Mouse (Mus musculus): Measurements from ENCODE around the gene Stoml1. TPM values are rescaled to one million over a fixed set of nuclear protein-coding genes. Genes with fewer than 3 reads are reported as not detected.
A peak's percentile ranks its signal among the peaks of the same experiment; 100 is the strongest.

The Stoml1 gene
- total and polyA plus RNA-seq, 3 experiments = 6.4 to 8.7 TPM; not detected in 1

GRCm38 (mm10) chr9:58232374-58232773 is 20.6 kb upstream of the Stoml1 start (continued):
- TF ChIP-seq MXI1 (IDR thresholded peaks at IDR 0.05; ENCODE audit: low read depth, low read length) = no peak
- no peak for TF ChIP-seq MYC (IDR thresholded peaks at IDR 0.05; ENCODE audit: low read depth, low read length)
- no peak for TF ChIP-seq ZMIZ1 (IDR thresholded peaks at IDR 0.05; ENCODE audit: low read depth, low read length)
- TF ChIP-seq POLR2AphosphoS5 (IDR thresholded peaks at IDR 0.05; ENCODE audit: borderline replicate concordance, low read depth, low read length) = no peak
- no peak for TF ChIP-seq RAD21 (IDR thresholded peaks at IDR 0.05; ENCODE audit: low read depth, low read length)
- TF ChIP-seq HCFC1 (IDR thresholded peaks at IDR 0.05; ENCODE audit: low read depth, low read length) = no peak
- TF ChIP-seq ZNF384 (IDR thresholded peaks at IDR 0.05; ENCODE audit: low read depth, low read length) = no peak
- no peak for TF ChIP-seq CHD1 (IDR thresholded peaks at IDR 0.05; ENCODE audit: low read depth, low read length)
- TF ChIP-seq POLR2A (IDR thresholded peaks at IDR 0.05; ENCODE audit: control insufficient read depth in 1 of 2, insufficient read depth in 1 of 2, low read depth in 1 of 2, low read length in 2 of 2, poor library complexity in 1 of 2) = no peak
- no peak for TF ChIP-seq TCF12 (IDR thresholded peaks at IDR 0.05; ENCODE audit: low read depth, low read length)
- TF ChIP-seq MAFK (IDR thresholded peaks at IDR 0.05; ENCODE audit: borderline replicate concordance, low read depth, low read length) = peak; percentile 54; the same call in 1 of the 2 replicates
- TF ChIP-seq USF2 (IDR thresholded peaks at IDR 0.05; ENCODE audit: borderline replicate concordance in 1 of 2, insufficient read depth in 1 of 2, low read depth in 1 of 2, low read length in 2 of 2) = no peak

- Histone ChIP-seq H3K79me2 (ENCODE audit: control insufficient read depth, insufficient read depth, low read length, poor library complexity) (peaks cover 5% of the 10 kb centered on the region), H3K4me3 (ENCODE audit: control insufficient read depth in 1 of 2, insufficient read depth in 1 of 2, low read depth in 2 of 2, low read length in 2 of 2) (no peak overlapping the region), H3K36me3 (ENCODE audit: control insufficient read depth in 1 of 2, insufficient read depth in 2 of 2, low read length in 2 of 2) (peaks cover 19 to 22% of the 10 kb centered on the region in 2 experiments), H3K27ac (ENCODE audit: control insufficient read depth, low read depth, low read length) (no peak overlapping the region), H3K27me3 (ENCODE audit: control insufficient read depth in 1 of 2, insufficient read depth in 2 of 2, low read length in 2 of 2) (no peaks in the 10 kb centered on the region), H3K9ac (ENCODE audit: control insufficient read depth, low read depth, low read length, poor library complexity, severe bottlenecking) (no peak overlapping the region), H3K9me3 (replicated peaks; ENCODE audit: insufficient read depth, low read length) (no peaks in the 10 kb centered on the region), H3K4me1 (ENCODE audit: control insufficient read depth in 1 of 2, insufficient read depth in 2 of 2, low read length in 2 of 2) (peaks cover 0 to 16% of the 10 kb centered on the region in 2 experiments; a peak in 3 of 4 replicates)
- no peak for TF ChIP-seq CTCF (IDR thresholded peaks at IDR 0.05 in 2 of 3, conservative IDR thresholded peaks at IDR 0.05 in 1 of 3; ENCODE audit: control insufficient read depth in 1 of 3, insufficient read depth in 1 of 3, low read depth in 2 of 3, low read length in 3 of 3, poor library complexity in 1 of 3, severe bottlenecking in 1 of 3)
- no peak for TF ChIP-seq GABPA (IDR thresholded peaks at IDR 0.05; ENCODE audit: low read depth, low read length)
- no peak for TF ChIP-seq BHLHE40 (IDR thresholded peaks at IDR 0.05; ENCODE audit: borderline replicate concordance, low read depth, low read length)
- TF ChIP-seq UBTF (IDR thresholded peaks at IDR 0.05; ENCODE audit: borderline replicate concordance, insufficient read depth, low read depth, low read length) = no peak
- no peak for DNase-seq (ENCODE audit: low read depth, low spot score)
These were observed 18.4 kb upstream of the Stoml1 start for GRCm38 (mm10) chr9:58234502-58235015.

Data from MEL (cell line).